Mouse (Mus musculus) G1E (cell line): Measurements from ENCODE around the gene Slc27a3. TPM values are rescaled to one million over a fixed set of nuclear protein-coding genes. Genes with fewer than 3 reads are reported as not detected.

Experiments used
- ATAC-seq: 2 replicates; pipeline ENCODE4 v1.8.0; 2016; ENCODE audit warnings: mild to moderate bottlenecking; ENCODE audit not compliant: insufficient number of reproducible peaks, poor library complexity, low FRiP score, severe bottlenecking; ENCODE audit errors: extremely low read depth
- DNase-seq: peaks from one replicate; pipeline ENCODE4 v3.0.0; 2012; ENCODE audit warnings: low spot score
- H3K27me3 ChIP-seq: 2 replicates; pipeline ENCODE4 v1.6.1; 2012; ENCODE audit warnings: mild to moderate bottlenecking, low read length, inconsistent platforms; ENCODE audit not compliant: insufficient read depth
- H3K36me3 ChIP-seq: replicated peaks from 2 replicates; pipeline ENCODE3; 2012; ENCODE audit warnings: mild to moderate bottlenecking, inconsistent platforms
- H3K4me1 ChIP-seq: 2 replicates; pipeline ENCODE4 v1.6.1; 2012; ENCODE audit warnings: low read depth, low read length, inconsistent platforms, mixed read lengths; ENCODE audit not compliant: insufficient read depth
- H3K4me3 ChIP-seq: 2 replicates; pipeline ENCODE4 v1.5.1; 2012; ENCODE audit warnings: low read depth, mild to moderate bottlenecking, inconsistent platforms, low read length, moderate library complexity, mixed read lengths
- H3K9me3 ChIP-seq: replicated peaks from 2 replicates; pipeline ENCODE4 v1.6.1; 2012; ENCODE audit warnings: inconsistent platforms
- CTCF ChIP-seq: IDR thresholded peaks from 2 replicates; pipeline ENCODE4 v1.5.1; 2012; ENCODE audit warnings: low read depth, low read length, inconsistent platforms, mixed read lengths
- GATA1 ChIP-seq: IDR thresholded peaks from 2 replicates; pipeline ENCODE4 v1.6.1; 2012; ENCODE audit warnings: borderline replicate concordance, low read length, inconsistent platforms, mixed read lengths
- GATA2 ChIP-seq: IDR thresholded peaks from 2 replicates; pipeline ENCODE4 v1.6.1; 2012; ENCODE audit warnings: low read depth, low read length, inconsistent platforms, borderline replicate concordance
- POLR2AphosphoS5 ChIP-seq: IDR thresholded peaks from 2 replicates; pipeline ENCODE4 v1.6.1; 2012; ENCODE audit warnings: low read depth, low read length, inconsistent platforms; ENCODE audit not compliant: insufficient replicate concordance
- TAL1 ChIP-seq: conservative IDR thresholded peaks from 2 replicates; pipeline ENCODE4 v1.6.1; 2012; ENCODE audit warnings: low read depth, low read length, inconsistent platforms, mixed read lengths
- polyA plus RNA-seq: library from polyadenylated mRNA; stranded (reverse); fragments of >175 nt; gene quantifications from 2 replicates; pipeline ENCODE4 v1.2.3, GENCODE M21; 2012
- total RNA-seq, 2 experiments: library from RNA; stranded (forward) in 1 of 2; stranded (reverse) in 1 of 2; fragments of 200-1000 nt in 1 of 2; fragments of >200 nt in 1 of 2; fragmentation: Nextera tagmentation in 1 of 2; gene quantifications; 2 replicates each; pipeline ENCODE4 v1.2.3; 2014 to 2017

Gene Slc27a3
- total RNA-seq (2014; fragmentation: Nextera tagmentation) (0.73 and 1.3 TPM in 2 replicates), total RNA-seq (2017) (2.7 and 2.9 TPM in 2 replicates), polyA plus RNA-seq (2.9 and 3.0 TPM in 2 replicates)

DNA sequence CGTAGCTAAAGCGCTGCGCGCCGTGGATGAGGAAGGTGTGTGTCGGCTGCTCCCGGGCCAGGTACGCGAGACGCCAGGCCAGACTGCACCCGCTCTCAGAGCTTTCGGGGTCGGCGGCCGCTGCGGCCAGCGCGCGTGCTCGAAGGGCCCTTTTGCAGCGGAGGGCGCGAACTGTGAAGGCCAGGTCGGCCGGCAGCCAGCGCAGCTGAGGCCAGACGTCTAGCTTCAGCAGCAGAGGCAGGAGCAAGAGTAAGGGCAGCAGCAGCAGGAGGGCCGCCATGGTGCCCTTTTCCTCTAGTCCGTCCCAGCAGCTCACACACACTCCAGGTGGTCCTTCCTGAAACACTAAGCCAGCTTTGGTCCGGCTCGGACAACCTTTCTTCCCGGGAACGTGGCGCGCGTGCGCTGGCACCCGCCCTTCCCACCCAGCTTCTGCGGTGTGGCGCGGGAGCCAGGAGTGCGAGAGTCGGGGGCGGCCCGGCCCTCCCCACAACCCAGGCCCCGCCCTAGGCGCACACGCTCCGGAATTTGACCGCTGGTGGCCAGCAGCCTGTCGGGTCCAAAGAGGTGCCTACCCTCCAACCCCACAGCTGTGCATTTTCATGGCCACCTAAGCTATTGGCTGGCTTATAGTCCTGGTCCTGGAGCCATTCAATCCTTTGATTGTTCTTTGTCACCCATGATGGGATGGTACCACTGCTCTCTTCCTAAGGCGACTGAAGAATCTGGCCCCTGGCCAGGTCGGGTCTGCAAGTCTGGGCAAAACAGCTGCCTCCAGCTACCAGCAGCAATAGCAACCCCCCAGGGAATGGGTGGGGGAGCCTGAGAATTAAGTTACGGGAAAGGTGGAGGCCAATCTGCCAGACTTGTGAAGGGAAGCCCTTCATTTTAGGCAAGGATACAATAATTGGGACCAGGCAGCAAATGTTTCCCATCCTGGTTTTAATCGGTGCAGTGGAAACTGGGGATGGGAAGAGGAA lies at the start of gene Slc27a3:
TSS of gene Slc27a3 (minus strand) at position 428 of the 980 bp plus-strand sequence.
- no peaks in the 10 kb centered on the region; the same call in 1 of the 2 replicates for H3K9me3 ChIP-seq
- TF ChIP-seq GATA2, result no peak
- TF ChIP-seq GATA1, result no peak
- no peak for TF ChIP-seq TAL1
- TF ChIP-seq CTCF, result no peak
- no peak for TF ChIP-seq POLR2AphosphoS5
- ATAC-seq, result no peak
- H3K4me3 ChIP-seq, result no peak within 1 kb of the TSS
- peaks cover 98% of the 10 kb centered on the region for H3K36me3 ChIP-seq
- H3K27me3 ChIP-seq, result no peaks in the 10 kb centered on the region
- DNase-seq, result no peak
- peaks cover 34% of the 10 kb centered on the region for H3K4me1 ChIP-seq

DNA sequence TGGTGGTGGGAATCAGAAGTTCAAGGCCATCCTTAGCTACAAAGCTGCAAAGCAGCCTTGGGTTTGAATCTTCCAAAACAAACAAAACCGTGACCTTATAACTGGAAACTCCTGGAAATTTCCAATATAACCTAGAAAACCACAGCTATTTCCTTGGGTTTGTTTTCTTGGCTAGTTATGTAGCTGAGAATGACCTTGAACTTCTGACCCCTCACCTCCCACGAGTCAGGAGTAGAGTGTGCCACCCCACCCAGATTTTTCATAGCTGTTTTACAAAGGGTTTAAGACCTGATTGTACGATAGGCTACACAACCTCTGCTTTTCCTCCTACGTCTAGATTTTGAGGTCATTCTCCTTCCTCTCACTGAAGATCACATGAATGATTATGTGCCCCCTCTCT lies 47.4 kb upstream of the Slc27a3 start:
- ATAC-seq (no peak), DNase-seq (no peak)
- H3K4me3 ChIP-seq, result no peak overlapping the region
- H3K27me3 ChIP-seq, result no peaks in the 10 kb centered on the region
- no peaks in the 10 kb centered on the region for H3K9me3 ChIP-seq
- H3K4me1 ChIP-seq, result peaks cover 19% of the 10 kb centered on the region
- TF ChIP-seq GATA1, result no peak
- no peak for TF ChIP-seq CTCF
- TF ChIP-seq POLR2AphosphoS5, result no peak
- TF ChIP-seq GATA2, result no peak
- no peak for TF ChIP-seq TAL1
- H3K36me3 ChIP-seq, result no peaks in the 10 kb centered on the region

DNA sequence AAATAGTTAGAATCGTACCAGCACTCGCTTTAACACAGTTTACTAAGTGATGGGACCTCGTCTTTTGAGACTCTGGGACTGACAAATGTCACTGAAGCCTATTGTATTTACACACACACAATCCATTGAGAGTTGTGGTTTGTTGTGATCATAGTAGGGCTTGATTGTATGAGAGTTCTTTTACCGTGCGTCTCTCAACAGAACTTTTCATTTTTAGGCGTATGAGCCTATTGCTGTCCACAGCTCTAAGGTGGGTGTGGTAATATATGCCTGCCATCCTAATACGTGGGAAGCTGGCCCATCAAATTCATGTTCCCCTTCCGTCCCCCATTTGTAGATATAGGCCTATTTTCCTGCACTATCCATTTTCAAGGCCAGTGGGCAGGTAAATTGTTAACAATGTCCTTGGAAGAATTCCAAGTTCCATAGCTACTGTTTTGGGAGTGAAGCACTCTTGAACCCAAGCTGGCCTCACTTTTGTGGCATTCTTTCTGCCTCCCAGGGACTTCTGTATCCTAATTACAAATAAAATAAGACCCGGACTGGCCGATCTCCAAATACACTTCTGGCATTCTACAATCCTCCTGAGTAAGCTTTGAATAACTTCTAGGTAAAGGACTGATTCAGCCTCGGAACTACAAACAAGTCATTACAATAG lies 44.5 kb upstream of the Slc27a3 start:
- Histone ChIP-seq H3K4me1 (peaks cover 42% of the 10 kb centered on the region), H3K27me3 (no peaks in the 10 kb centered on the region), H3K4me3 (peak overlapping the region; percentile 76), H3K36me3 (peaks cover 16% of the 10 kb centered on the region), H3K9me3 (no peaks in the 10 kb centered on the region)
- no peak for TF ChIP-seq GATA1
- TF ChIP-seq TAL1, result no peak
- TF ChIP-seq POLR2AphosphoS5, result no peak
- no peak for TF ChIP-seq CTCF
- TF ChIP-seq GATA2, result no peak
- no peak for DNase-seq
- ATAC-seq, result no peak

DNA sequence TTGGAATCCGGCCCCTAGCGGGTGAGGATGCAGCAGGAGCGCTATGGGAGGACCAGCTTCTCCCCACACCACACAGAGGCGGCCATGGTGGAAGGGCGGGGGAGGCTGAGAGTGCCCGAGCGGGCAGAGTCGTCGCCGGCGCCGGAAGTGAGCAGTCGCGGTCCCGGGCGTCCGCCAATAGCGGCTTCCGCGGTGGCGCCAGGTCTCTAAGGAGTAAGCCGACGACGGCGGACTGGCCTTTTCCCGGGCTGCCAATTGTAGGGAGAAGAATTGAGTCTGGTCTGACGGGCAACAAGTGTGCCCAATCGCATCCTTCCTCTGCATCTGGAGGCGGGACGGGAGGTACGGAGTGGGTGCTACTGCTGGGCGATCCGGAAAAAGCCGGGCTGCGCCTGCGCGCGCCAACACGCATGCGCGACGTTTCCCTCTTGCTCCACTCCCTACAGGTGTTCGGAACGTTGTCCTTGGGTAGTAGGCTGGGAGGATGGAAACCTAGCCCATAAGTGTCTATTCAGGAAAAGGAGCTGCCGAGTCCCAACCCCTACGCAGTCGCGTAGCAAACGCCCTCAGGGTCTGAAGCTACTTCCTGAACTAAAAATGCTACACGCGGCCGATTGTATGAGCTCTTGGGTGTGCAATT lies 43.8 kb upstream of the Slc27a3 start, which contains the start of gene Ints3:
TSS of gene Ints3 (minus strand) at position 242 of the 640 bp plus-strand sequence.
- H3K9me3 ChIP-seq, result no peaks in the 10 kb centered on the region
- ATAC-seq (peak; percentile 99), DNase-seq (peak; percentile 98)
- peaks cover 22% of the 10 kb centered on the region for H3K36me3 ChIP-seq
- TF ChIP-seq GATA1 (no peak), POLR2AphosphoS5 (no peak), TAL1 (no peak), CTCF (no peak), GATA2 (no peak)
- H3K4me3 ChIP-seq, result peak within 1 kb of the TSS; percentile 76
- peaks cover 48% of the 10 kb centered on the region for H3K4me1 ChIP-seq
- no peaks in the 10 kb centered on the region for H3K27me3 ChIP-seq

DNA sequence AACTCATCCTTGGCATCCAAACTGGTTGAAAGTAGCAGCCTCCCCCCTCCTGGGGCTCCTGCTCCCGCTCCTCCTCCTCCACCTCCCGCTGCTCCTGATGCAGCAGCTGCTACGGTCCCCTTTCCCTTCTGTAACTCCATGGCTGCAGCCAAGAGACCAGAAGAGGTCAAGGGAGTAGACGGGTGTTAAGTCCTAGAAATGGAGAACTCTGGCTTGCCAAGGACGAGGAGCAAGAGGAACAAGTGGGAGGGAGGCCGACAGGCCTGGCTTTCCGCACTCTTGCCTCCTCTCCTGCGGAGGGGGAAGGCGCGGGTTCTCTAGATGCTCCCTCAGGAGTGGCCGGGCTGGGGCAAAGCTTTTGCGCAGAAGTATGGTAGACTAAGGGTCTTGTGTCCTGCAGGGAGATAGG lies 43.1 kb upstream of the Slc27a3 start:
- no peak for ATAC-seq
- H3K4me1 ChIP-seq, result peaks cover 55% of the 10 kb centered on the region
- TF ChIP-seq GATA2, result no peak
- no peak for TF ChIP-seq POLR2AphosphoS5
- TF ChIP-seq CTCF, result no peak
- no peak for TF ChIP-seq TAL1
- TF ChIP-seq GATA1, result no peak
- DNase-seq, result no peak
- no peaks in the 10 kb centered on the region for H3K27me3 ChIP-seq
- H3K36me3 ChIP-seq, result peaks cover 29% of the 10 kb centered on the region
- H3K9me3 ChIP-seq, result no peaks in the 10 kb centered on the region
- H3K4me3 ChIP-seq, result peak overlapping the region; percentile 76

DNA sequence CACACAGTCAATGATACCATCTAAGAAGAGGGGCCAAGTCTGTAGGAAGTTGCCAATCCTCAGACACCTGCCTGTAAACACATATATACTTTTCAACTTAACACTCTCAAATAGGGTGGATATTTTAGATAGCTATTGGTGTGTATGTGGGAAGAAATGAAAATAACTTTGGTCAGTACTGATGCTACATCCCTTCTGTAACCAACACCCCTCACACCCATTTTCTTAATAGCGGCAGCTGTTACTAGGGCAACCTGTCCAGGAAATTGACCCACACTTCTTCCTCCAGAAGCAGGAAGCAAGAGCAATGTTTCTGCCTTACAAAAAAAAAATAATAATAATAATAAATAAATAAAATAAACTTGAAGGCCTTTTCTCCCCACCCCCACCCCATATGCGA lies 42.6 kb upstream of the Slc27a3 start:
- Histone ChIP-seq H3K4me1 (peaks cover 58% of the 10 kb centered on the region), H3K9me3 (no peaks in the 10 kb centered on the region), H3K36me3 (peaks cover 29% of the 10 kb centered on the region), H3K27me3 (no peaks in the 10 kb centered on the region), H3K4me3 (peak overlapping the region; percentile 76)
- DNase-seq (no peak), ATAC-seq (no peak)
- no peak for TF ChIP-seq GATA2
- TF ChIP-seq GATA1, result no peak
- TF ChIP-seq POLR2AphosphoS5, result no peak
- no peak for TF ChIP-seq TAL1
- no peak for TF ChIP-seq CTCF
